Mouse (Mus musculus): Measurements from ENCODE around the gene Pgm5. TPM values are rescaled to one million over a fixed set of nuclear protein-coding genes. Genes with fewer than 3 reads are reported as not detected.

Pgm5 gene
- polyA plus RNA-seq, 1 experiment from 2014 or later: 0.31 TPM

DNA sequence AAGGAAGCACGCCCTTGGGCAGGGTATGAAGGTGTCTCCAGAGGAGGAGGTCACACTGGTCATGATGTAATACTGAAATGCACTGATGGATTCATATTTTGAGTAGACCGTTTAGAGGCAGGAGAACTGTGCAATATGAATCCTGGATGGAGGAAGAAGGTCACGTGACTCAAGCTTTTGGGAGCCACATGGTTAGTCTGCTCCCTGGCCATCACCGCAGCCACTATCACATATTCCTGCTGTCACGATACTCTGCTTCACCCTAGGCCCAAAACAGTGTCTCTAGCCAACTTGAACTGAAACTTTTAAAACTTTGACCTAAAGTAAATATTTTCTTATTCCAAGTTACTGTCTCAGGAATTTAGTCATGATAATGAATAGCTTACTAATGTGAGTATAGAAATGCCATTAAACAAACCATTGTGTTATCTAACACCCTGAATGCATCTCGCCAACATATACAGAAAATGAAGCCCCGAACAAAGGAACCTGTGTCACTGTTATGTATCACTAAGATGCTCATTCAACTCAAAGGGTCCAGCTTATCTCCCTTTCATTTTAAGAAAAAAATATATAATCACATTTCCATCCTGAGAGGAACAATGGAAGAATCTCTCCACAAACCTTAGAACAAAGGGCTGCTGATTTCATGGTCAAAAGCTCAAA, 108.6 kb downstream of the Pgm5 start:
- H3K9ac ChIP-seq (replicated peaks): no peak overlapping the region
- H3K4me3 ChIP-seq (replicated peaks): no peak overlapping the region
- peaks cover 9% of the 10 kb centered on the region; the same call in 1 of the 2 replicates for H3K4me1 ChIP-seq (replicated peaks)
- H3K4me2 ChIP-seq (replicated peaks): no peak overlapping the region
- 90% methylated on average over 7 of the region's 7 CpGs for WGBS
- no peak for ATAC-seq
- no peak overlapping the region for H3K27ac ChIP-seq
- H3K36me3 ChIP-seq: no peaks in the 10 kb centered on the region
- no peaks in the 10 kb centered on the region for H3K9me3 ChIP-seq
- no peaks in the 10 kb centered on the region for H3K27me3 ChIP-seq

- Histone ChIP-seq H3K4me3 (replicated peaks) (no peak overlapping the region), H3K9me3 (no peaks in the 10 kb centered on the region)
These were observed 115.3 kb downstream of the Pgm5 start for GRCm38 (mm10) chr19:24746266-24746875.

GRCm38 (mm10) chr19:24742606-24743005, 119.0 kb downstream of the Pgm5 start:
- Histone ChIP-seq H3K4me1 (replicated peaks) (no peaks in the 10 kb centered on the region), H3K9ac (replicated peaks) (no peak overlapping the region), H3K36me3 (no peaks in the 10 kb centered on the region), H3K27ac (no peak overlapping the region), H3K4me3 (replicated peaks) (no peak overlapping the region), H3K27me3 (no peaks in the 10 kb centered on the region), H3K9me3 (no peaks in the 10 kb centered on the region), H3K4me2 (replicated peaks) (no peak overlapping the region)
- ATAC-seq: no peak
- WGBS: 84% methylated on average over 6 of the region's 6 CpGs

More at GRCm38 (mm10) chr19:24746266-24746875, 115.3 kb downstream of the Pgm5 start:
- H3K27ac ChIP-seq: no peak overlapping the region
- H3K9ac ChIP-seq (replicated peaks): no peak overlapping the region
- H3K36me3 ChIP-seq: no peaks in the 10 kb centered on the region
- no peaks in the 10 kb centered on the region for H3K4me1 ChIP-seq (replicated peaks)
- WGBS: 90% methylated on average over 4 of the region's 4 CpGs
- no peak for ATAC-seq
- no peaks in the 10 kb centered on the region for H3K27me3 ChIP-seq
- H3K4me2 ChIP-seq (replicated peaks): no peak overlapping the region

DNA sequence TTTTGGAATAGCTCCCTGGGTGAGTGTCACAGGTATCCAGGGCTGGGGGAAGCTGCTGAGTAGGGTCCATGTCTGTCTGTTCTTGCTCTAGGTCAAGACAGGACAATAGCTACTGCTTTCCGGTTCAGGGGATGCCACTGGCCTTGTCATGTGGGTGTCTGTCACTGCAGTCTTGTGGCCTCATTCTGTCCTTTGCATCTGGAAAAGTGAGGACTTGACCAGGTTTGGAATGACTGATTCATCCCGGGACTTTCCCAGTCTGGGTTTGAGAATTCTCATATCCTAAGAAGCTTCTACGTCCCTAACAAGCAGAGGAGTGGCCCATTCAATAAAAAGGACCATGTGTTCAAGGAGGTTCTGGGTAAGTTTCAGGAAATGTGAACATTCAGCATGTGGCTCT, 122.9 kb downstream of the Pgm5 start:
- Histone ChIP-seq H3K4me1 (replicated peaks) (no peaks in the 10 kb centered on the region), H3K9ac (replicated peaks) (no peak overlapping the region), H3K27ac (no peak overlapping the region), H3K4me2 (replicated peaks) (no peak overlapping the region), H3K4me3 (replicated peaks) (no peak overlapping the region), H3K9me3 (no peaks in the 10 kb centered on the region), H3K27me3 (no peaks in the 10 kb centered on the region), H3K36me3 (no peaks in the 10 kb centered on the region)
- ATAC-seq: no peak
- 85% methylated on average over 3 of the region's 3 CpGs for WGBS

GRCm38 (mm10) chr19:24738026-24738425, 123.6 kb downstream of the Pgm5 start:
- WGBS: 90% methylated on average over 5 of the region's 5 CpGs
- H3K27me3 ChIP-seq: no peaks in the 10 kb centered on the region

DNA sequence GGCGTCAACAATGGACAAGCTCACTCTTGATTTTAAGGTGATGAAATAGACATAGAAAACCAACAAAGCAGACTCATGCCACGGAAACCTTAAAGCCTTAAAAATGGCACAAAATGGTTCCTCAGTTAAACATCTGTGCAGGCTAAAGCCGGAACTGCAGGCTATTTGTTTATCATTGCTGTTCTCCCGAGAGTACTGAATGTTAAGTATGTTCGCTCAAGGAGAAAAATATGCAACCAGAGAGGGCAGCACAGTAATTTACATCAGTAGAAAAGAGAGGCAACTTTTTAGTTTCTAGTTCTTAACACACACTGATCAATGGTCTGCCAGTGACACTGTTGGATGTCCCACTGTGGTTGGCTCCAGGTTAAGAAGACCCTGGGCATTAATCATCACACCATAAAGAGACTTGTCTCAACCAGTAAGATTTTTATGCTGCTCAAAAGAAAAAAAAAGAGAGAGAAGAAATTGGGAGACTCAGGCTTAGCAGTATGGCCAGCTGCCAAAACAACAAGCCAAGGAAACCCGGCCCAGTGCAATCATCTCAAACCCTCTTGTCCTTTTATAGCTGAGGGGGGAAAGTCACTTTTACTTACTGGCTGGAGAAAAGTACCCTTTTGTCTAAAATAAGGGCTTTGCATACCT, 126.0 kb downstream of the Pgm5 start:
- WGBS: 57% methylated on average over 6 of the region's 6 CpGs
- ATAC-seq: no peak
- Histone ChIP-seq H3K9me3 (no peaks in the 10 kb centered on the region), H3K4me1 (replicated peaks) (no peaks in the 10 kb centered on the region), H3K36me3 (no peaks in the 10 kb centered on the region), H3K27me3 (no peaks in the 10 kb centered on the region), H3K4me2 (replicated peaks) (no peak overlapping the region), H3K27ac (no peak overlapping the region), H3K4me3 (replicated peaks) (no peak overlapping the region), H3K9ac (replicated peaks) (no peak overlapping the region)

More at GRCm38 (mm10) chr19:24738026-24738425, 123.6 kb downstream of the Pgm5 start:
- no peaks in the 10 kb centered on the region for H3K9me3 ChIP-seq
- no peak overlapping the region for H3K4me3 ChIP-seq (replicated peaks)
- no peaks in the 10 kb centered on the region for H3K36me3 ChIP-seq
- H3K4me2 ChIP-seq (replicated peaks): no peak overlapping the region
- H3K27ac ChIP-seq: no peak overlapping the region
- ATAC-seq: no peak
- H3K9ac ChIP-seq (replicated peaks): no peak overlapping the region
- no peaks in the 10 kb centered on the region for H3K4me1 ChIP-seq (replicated peaks)

DNA sequence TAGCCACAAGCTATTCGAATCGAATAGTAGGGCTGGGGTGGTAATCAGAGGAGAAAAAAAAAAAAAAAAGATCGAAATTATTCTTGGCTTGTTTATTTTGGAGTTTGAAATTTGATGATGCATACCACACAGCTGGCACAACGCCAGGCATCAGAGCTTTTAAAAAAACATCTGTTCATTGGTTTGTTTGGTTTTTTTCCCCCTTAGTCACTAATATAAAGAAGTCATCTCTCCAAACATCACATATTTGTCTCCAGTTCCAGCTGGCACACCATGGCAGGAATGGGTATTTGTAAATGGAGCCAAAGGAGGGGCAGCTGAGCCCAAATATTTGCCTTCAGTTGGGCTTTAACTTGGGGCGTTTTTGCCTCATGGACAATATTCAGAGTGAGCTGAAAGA, 131.0 kb downstream of the Pgm5 start:
- Histone ChIP-seq H3K27ac (no peak overlapping the region), H3K4me2 (replicated peaks) (no peak overlapping the region), H3K36me3 (no peaks in the 10 kb centered on the region), H3K4me1 (replicated peaks) (no peaks in the 10 kb centered on the region), H3K27me3 (no peaks in the 10 kb centered on the region), H3K9ac (replicated peaks) (no peak overlapping the region), H3K9me3 (no peaks in the 10 kb centered on the region), H3K4me3 (replicated peaks) (no peak overlapping the region)
- ATAC-seq: no peak
- 76% methylated on average over 5 of the region's 5 CpGs for WGBS

GRCm38 (mm10) chr19:24724362-24724761, 137.3 kb downstream of the Pgm5 start:
- Histone ChIP-seq H3K4me2 (replicated peaks) (no peak overlapping the region), H3K9me3 (no peaks in the 10 kb centered on the region), H3K27ac (no peak overlapping the region), H3K4me1 (replicated peaks) (no peaks in the 10 kb centered on the region), H3K9ac (replicated peaks) (no peak overlapping the region), H3K36me3 (no peaks in the 10 kb centered on the region), H3K27me3 (no peaks in the 10 kb centered on the region), H3K4me3 (replicated peaks) (no peak overlapping the region)
- WGBS: 78% methylated on average over 10 of the region's 10 CpGs
- no peak for ATAC-seq

DNA sequence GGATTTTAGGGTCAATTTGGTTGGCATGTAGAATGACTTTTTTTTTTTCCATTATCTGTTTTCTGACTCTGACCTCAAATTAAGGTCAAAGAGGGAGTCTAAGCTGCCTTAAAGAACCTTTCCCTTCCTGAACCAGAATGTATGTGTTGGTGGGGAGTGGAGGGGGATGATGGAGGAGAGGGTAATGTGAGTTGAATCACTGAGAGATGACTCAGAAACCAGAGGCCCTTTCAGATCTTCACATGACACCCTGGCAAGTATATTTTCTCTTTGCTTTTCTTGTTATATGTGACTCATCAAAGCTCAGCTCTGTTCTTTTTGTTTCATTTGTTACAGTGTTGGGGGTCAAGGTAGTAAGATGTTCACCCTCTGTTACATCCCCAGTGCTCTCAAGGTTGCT, 141.2 kb downstream of the Pgm5 start:
- H3K27ac ChIP-seq: no peak overlapping the region
- H3K36me3 ChIP-seq: no peaks in the 10 kb centered on the region
- no peak overlapping the region for H3K9ac ChIP-seq (replicated peaks)
- no peaks in the 10 kb centered on the region for H3K4me1 ChIP-seq (replicated peaks)
- no peak for ATAC-seq
- H3K4me3 ChIP-seq (replicated peaks): no peak overlapping the region
- H3K9me3 ChIP-seq: no peaks in the 10 kb centered on the region
- H3K27me3 ChIP-seq: no peaks in the 10 kb centered on the region
- no peak overlapping the region for H3K4me2 ChIP-seq (replicated peaks)

DNA sequence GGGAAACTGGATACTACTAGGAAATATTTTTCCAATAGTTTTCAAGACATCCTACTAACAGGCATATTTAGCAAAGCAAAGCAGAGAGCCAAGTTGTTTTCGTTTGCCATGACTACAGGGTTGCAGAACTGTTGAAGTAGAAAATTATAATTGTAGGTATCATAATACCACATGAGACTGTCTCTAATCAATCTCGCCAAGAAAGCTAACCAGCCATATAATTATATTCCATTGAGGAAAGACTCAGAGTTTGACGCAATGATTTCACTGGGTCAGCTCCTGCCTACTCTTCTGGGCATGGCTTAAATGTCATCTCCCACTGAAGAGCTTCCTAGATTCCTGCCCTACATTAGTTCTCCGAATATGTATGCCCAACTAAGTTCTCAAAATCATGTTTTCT, 142.2 kb downstream of the Pgm5 start:
- Histone ChIP-seq H3K27ac (no peak overlapping the region), H3K4me2 (replicated peaks) (no peak overlapping the region)

DNA sequence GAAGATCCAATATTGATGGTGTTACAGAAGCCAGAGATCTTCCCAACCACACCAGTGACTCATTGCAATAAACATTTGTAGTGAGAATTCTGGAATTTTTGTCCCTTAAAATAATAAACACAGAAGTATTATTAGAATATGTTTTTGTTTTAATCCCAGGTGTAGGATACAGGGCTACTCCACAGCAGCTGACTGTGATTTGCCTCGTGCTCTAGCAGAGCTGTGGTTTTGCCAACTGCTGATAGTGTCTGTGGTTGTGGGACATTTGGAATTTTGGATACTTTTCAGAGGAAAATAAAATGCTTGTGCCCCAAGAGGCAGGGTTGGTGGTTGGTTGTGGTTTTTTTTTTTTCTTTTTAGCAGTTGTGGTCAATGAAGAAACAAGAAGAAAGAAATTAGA, 143.6 kb downstream of the Pgm5 start:
- no peak for ATAC-seq
- WGBS: 97% methylated on average over 1 of the region's 1 CpGs
- H3K9ac ChIP-seq (replicated peaks): no peak overlapping the region
- H3K27ac ChIP-seq: no peak overlapping the region
- H3K4me2 ChIP-seq (replicated peaks): no peak overlapping the region
- no peaks in the 10 kb centered on the region for H3K27me3 ChIP-seq
- H3K36me3 ChIP-seq: no peaks in the 10 kb centered on the region
- H3K4me1 ChIP-seq (replicated peaks): no peaks in the 10 kb centered on the region
- H3K9me3 ChIP-seq: no peaks in the 10 kb centered on the region
- H3K4me3 ChIP-seq (replicated peaks): no peak overlapping the region

More for the DNA sequence above, 142.2 kb downstream of the Pgm5 start:
- Histone ChIP-seq H3K9ac (replicated peaks) (no peak overlapping the region), H3K9me3 (no peaks in the 10 kb centered on the region), H3K27me3 (no peaks in the 10 kb centered on the region), H3K4me1 (replicated peaks) (no peaks in the 10 kb centered on the region), H3K36me3 (no peaks in the 10 kb centered on the region), H3K4me3 (replicated peaks) (no peak overlapping the region)
- ATAC-seq: no peak
- WGBS: 74% methylated on average over 4 of the region's 4 CpGs

GRCm38 (mm10) chr19:24716303-24717097, 145.2 kb downstream of the Pgm5 start:
- H3K27ac ChIP-seq: no peak overlapping the region
- no peaks in the 10 kb centered on the region for H3K9me3 ChIP-seq
- H3K36me3 ChIP-seq: no peaks in the 10 kb centered on the region
- no peak for ATAC-seq
- H3K4me2 ChIP-seq (replicated peaks): no peak overlapping the region
- H3K4me1 ChIP-seq (replicated peaks): no peaks in the 10 kb centered on the region
- H3K27me3 ChIP-seq: no peaks in the 10 kb centered on the region
- no peak overlapping the region for H3K4me3 ChIP-seq (replicated peaks)
- no peak overlapping the region for H3K9ac ChIP-seq (replicated peaks)
- 88% methylated on average over 7 of the region's 7 CpGs for WGBS
